Mouse (Mus musculus) monocyte, adult 5-6 weeks (primary cell): Measurements from ENCODE around the gene Lrfn2. TPM values are rescaled to one million over a fixed set of nuclear protein-coding genes. Genes with fewer than 3 reads are reported as not detected.

Experiments
- ATAC-seq: fragments of 153-309, 156-312 bp; replicated peaks from 2 replicates; pipeline ENCODE4 v1.8.0; 2017; ENCODE audit warnings: mild to moderate bottlenecking; ENCODE audit not compliant: low TSS enrichment, insufficient number of reproducible peaks, severe bottlenecking, poor library complexity, low FRiP score
- total RNA-seq: library from RNA; stranded (forward); fragments of 200-1000, 200-491, 200-594 nt; gene quantifications from 3 replicates; pipeline ENCODE4 v1.2.3, GENCODE M21; 2017

The Lrfn2 gene
- total RNA-seq, 1 experiment from 2014 or later, result not detected

GRCm38 (mm10) chr17:48960161-48960698 is 28.1 kb downstream of the Lrfn2 start:
- ATAC-seq, result no peak

DNA sequence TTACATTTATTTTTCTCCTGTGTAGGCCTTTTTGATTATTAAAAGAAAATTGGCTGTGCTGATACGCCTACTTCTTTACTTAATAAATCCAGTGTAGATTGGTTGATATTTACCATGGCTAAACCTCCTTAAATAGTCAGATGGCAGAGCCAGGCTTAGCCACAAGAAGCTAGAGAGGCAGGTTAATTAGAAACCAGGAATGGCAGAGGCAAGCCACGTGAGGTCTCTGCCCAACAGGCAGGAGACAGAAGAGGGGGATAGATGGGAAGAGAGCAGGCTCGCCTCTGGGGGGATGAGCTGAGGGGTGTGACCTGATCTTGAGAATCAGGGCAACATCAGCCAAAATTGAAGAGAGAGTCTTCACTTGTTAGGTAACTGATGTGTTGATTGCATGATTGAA is 30.5 kb downstream of the Lrfn2 start:
- ATAC-seq, result no peak

GRCm38 (mm10) chr17:48963740-48964139 is 31.6 kb downstream of the Lrfn2 start:
- ATAC-seq, result no peak

GRCm38 (mm10) chr17:48968304-48968703 is 36.1 kb downstream of the Lrfn2 start:
- no peak for ATAC-seq

- no peak for ATAC-seq
Measured at GRCm38 (mm10) chr17:48971296-48971695, 39.1 kb downstream of the Lrfn2 start.

DNA sequence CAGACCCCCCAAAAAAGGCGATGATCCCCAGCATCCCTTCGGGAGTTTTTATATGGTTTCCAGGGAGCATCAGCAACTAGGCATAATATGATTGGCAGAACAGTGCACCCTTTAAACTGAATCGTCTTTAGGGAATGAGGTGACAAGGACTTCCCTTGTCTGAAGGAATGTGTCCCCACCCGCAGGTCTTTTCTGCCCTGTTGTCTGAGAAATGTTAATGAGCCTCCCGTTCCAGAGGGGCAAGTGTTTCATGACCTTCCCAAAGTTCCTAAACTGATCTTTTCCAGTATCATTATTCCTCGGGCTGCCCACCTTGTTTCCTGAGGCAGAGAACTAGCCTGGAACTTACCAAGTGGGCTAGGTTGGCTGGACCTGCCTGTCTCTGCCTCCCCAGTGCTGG is 40.7 kb downstream of the Lrfn2 start:
- ATAC-seq, result no peak

DNA sequence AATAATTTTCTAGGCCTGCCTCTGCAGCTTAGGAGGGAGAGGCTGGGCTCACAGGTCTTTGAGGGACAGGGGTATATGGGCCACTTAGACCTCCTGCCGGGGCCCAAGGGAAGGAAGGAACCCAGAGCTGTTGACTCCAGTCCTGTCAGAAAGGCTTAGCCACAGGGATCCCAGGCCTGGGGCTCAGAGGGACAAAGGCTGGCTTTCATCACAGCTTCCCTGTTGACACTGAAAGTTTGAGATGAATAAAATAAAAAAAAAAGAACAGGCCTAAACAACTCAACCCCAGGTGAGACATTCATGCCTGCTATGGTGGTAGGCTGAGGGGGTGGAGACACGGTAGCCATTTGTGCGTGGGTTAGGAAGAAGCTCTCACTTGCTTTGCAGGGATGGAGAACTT is 41.2 kb downstream of the Lrfn2 start:
- ATAC-seq, result no peak

- ATAC-seq, result no peak
Measured at GRCm38 (mm10) chr17:48975055-48975454, 42.9 kb downstream of the Lrfn2 start.

DNA sequence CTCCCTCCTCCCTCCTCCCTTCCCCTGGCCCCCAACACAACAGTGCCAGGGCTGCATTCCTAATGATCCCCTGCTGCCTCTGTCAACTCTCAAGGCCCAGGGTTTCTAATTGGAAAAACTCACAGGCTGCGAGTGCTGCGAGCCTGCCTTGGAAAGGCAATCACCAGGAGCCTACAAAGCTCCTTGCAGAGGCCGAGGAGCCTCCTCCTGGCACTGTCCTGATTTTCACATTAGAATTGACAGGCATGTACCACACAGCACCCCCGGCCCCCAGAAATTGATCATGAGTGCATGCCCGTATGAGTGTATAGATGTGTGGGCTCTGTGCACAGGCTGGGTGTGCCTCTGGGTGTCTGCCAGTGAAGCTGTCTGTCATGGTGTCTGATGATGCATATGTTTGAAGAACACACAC is 44.4 kb downstream of the Lrfn2 start:
- ATAC-seq, result no peak

- no peak for ATAC-seq
Measured at GRCm38 (mm10) chr17:48995256-48995993, 63.2 kb downstream of the Lrfn2 start.

GRCm38 (mm10) chr17:48999463-49000227 is 67.5 kb downstream of the Lrfn2 start:
- no peak for ATAC-seq

DNA sequence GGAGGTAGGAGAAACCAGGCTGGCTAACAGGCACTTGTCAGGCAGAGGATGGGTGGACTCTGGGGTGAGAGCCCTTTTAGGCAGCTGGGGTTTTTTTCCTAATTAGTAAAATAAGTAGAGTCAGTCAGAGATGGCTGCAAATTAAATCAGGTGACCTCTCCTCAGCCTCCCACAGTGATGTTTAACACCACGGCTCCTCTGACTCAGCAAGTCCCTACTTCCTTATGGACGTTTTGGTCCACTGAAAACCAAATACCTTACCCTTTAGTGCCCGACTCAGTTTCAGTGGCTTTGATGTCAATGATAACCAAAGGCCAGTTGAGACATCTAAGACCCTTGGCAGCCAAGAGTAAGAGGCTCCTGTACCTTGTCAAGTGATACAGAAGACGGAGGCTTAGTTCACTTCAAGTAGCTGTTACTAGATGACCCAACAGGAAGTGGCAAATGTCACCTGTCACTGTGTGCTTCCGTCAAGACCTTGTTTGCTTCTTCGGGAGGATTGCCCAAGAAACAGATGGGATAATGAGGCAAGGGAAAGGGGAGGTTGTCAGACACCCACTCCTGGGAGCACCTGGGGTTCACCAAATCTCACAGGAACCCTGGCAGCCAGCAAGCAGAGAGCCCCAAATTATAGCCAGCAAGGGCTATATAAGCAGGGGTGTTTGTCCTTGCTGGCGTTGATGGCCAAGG is 77.3 kb downstream of the Lrfn2 start:
- no peak for ATAC-seq

DNA sequence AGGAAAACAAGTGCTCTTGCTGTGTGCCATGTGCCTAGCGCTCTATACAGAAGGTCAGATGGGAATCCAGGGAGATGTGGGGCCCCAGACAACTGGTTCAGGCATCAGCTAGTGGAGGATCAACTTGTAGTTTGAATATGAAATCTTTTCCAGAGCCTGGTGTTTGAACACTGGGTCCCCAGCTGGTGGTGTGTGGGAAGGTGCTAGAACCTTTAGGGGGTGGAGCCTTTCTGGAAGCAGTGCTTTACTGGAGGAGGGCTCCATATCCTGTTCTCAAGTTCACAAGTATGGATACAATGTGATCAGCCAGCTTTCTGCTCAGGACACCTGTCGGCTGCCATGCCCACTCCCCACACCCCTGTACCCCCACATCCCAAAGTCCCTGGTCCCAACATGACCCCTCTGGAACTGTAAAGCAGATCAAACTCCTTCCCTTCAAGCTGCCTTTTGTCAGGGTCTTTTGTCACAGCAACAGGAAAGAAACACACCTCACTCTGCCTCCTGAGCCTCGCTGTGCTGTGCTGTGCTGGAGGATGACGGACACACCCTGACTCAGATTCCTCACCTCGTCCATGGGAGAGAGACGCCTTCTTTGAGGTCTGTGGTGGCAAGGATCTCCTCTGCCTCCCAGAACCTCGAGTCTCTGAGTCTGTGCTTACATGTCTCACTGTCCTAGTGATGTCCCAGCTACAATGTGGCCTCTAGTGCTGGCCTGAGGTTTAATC is 81.9 kb downstream of the Lrfn2 start:
- no peak for ATAC-seq

DNA sequence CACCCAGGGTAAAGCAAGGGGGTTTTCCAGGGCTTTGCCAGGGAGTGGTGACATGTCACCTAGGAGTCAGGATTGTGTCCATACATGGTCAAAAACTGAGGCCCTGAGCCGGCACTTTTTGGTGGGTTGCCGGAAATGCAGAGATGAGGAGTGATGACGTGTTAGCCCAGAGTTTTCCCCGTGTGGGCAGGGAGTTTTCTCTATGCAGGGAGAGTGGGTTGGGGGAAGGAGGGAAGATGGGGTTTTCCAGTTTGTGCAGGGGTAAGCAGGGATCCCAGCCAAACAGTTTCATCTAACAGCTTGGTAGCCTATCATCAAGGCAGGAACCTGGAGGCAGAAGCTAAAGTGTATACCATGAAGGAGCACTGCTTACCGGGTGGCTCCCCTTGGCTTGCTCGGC is 83.2 kb downstream of the Lrfn2 start:
- no peak for ATAC-seq

GRCm38 (mm10) chr17:49016229-49016628 is 84.0 kb downstream of the Lrfn2 start:
- ATAC-seq, result no peak

- no peak for ATAC-seq
Measured at GRCm38 (mm10) chr17:49017438-49018415, 85.5 kb downstream of the Lrfn2 start.

DNA sequence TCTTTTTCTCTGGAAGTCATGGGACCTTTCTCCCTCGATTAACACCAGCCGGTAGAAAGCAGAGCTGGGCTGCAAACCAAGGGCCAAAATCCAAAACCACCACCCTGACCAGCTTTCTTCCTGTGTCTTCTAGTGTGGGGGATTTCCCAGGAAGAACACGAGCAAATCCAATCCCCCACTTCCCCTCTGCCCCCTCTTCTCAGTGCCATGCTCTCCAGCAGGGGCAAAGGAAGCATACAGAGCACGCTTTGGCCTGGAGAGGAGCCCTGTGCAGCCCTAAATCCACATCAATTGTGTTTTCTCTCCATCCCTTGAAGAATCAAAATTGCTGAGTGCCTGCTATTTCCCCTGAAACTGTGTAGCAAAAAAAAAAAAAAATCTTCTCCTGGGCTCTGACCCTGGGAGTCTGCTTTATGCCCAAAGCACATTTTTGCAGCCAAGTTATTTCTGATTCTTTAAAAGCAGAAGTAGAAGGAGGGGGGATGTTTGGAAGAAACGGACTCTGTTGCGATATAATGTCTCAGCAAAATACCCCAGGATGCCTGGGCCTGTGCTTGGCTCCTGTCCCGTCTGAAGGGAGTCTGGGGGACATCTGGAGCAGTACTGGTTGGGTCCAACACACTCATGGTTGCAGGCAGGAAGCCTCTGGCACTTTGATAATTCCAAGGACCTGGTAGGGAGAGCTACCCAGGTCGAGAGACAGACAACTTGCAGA is 86.8 kb downstream of the Lrfn2 start:
- ATAC-seq, result no peak
